Mouse (Mus musculus): Measurements from ENCODE around the gene Med1.
"Not testable (repeated sequence)": the region's sequence is repeated elsewhere in the genome, so short reads cannot be mapped to it uniquely, and the experiment has no call there.

Gene Med1

DNA sequence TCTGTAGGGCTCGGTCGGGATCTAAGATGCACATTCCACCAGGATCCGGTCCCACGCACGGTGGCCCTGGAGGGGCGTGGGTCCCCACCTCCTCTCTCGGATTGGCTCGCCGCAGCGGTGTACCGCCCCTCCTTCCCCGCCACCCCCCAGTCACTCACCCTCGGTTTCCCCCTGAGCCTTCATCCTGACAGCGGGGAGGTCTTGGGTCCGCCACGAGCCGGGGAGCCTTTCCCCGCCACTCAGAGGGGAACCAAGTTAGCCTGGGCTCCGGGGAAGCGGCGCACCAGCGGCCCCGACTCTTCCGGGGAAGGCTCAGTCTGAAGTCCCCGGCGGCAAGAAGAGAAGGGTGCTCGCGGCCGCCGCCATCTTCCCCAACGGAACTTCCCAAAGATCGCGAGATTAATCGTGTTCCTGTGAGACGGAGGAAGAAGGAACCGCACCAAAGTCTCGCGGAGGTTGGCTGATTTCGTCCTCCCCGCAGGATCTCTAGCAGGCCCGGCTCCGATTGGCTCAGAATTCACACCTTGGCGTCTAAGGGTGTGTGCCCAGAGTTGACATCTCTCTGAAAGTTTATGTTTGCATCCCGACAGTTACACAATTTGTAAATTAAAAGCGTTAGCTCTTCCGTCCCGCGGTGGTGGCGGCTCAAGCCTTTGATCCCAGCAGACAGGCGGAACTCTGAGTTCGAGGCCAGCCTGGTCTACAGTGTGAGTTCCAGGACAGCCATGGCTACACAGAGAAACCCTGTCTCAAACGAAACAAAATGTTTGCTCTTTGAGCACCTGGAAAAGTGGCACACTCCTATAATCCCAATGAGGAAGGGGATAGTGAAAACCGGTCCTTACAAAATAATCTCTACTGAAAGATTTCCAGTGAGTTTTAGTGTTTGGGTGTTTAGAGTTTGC lies at the start of gene Med1:
Gene Med1, minus strand, starts transcription at position 393 of the 905 bp plus-strand sequence.
- DNase-seq (ENCODE audit: low spot score in 2 of 2): peak; percentile 91 to 93

DNA sequence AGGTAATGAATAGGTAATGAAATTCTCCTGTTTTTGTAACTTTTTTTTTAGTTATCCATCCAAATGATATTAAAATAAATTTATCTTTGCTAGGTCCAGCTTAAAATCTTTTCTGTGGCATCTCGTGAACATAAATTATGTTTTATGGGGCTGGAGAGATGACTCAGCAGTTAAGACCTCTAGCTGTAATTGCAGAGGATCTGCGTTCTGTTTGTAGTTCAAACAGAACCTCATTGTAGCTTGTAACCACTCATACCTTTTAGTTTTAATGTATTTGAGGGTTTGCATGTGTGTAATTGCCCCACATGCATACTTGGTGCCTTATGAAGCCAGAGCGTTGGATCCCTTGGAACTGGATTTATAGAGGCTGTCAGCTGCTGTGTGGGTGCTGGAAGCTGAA lies 45.9 kb upstream of the Med1 start:
- no peak for DNase-seq (ENCODE audit: low spot score in 2 of 2)

DNA sequence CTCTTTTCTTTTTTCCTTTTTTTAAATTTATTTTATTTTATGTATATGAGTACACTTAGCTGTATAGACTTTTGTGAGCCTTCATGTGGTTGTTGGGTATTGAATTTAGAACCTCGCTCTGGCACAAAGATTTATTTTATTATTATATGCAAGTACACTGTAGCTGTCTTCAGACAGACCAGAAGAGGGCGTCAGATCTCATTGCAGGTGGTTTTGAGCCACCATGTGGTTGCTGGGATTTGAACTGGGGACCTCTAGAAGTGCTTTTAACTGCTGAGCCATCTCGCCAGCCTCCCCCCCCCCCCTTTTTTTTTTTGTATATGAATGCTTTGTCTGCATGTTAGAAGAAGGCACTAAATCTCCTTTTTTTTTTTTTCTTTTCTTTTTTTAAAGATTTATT lies 45.3 kb upstream of the Med1 start:
- DNase-seq (ENCODE audit: low spot score in 2 of 2): no peak

DNA sequence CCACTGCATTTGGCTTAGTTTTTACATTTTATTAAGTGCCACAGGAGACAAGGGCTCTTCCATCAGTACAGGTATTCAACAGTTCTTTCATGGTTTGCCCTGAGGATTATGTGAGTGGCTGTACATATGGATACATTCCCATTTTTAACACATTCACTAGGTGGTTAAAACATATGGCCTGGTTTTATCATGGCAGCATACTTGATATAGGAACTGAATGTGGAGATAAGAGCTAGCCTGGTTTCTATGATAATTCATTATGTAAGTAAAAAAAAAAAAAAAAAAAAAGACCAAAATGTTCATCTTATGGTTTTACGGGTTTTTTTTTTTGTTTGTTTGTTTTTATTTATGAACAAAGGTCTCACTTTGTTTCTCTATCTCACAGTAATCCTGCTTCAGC lies 33.3 kb upstream of the Med1 start:
- DNase-seq (ENCODE audit: low spot score in 2 of 2): no peak

DNA sequence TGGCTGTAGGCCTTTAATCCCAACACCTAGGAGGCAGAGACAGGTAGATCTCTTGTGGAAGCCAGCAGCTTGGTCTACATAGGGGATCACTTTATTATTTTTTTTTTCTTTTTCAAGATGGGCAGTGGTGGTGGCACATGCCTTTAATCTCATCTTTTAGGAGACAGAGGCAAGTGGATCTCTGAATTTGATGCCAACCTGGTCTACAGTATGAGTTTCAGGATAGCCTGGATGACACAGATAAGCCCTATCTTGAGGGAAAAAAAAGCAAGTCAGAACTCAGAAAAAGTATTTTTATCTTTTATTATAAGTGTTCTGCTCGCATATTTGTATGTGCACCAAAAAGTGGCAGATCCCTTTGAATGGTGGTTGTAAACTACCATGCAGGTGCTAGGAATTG lies 20.2 kb upstream of the Med1 start:
- no peak for DNase-seq (ENCODE audit: low spot score in 2 of 2)

DNA sequence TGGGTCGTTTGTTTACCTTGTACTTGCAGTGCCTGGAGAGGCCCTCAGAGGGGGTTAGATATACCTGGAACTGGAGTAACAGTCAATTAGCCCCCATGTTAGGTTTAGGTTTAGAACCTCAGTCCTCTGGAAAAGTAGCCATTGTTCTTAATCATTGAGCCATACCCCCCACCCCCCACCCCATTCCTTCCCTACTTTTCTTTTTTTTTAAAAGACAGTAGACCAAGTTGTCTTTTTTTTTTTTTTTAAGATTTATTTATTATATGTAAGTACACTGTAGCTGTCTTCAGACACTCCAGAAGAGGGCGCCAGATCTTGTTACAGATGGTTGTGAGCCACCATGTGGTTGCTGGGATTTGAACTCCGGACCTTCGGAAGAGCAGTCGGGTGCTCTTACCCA lies 16.6 kb upstream of the Med1 start:
- DNase-seq (ENCODE audit: low spot score in 2 of 2): not testable (repeated sequence)

DNA sequence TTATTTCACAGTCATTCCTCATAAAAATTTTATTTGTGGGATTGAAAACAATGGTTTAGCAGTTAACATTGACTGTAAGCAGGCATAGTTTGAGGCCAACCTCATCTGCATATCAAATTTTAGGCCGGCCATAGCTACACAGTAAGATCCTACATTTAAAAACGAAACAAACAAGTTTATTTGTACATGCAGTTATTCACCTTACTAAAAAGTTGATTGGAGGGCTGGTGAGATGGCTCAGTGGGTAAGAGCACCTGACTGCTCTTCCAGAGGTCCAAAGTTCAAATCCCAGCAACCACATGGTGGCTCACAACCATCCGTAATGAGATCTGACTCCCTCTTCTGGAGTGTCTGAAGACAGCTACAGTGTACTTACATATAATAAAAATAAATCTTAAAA lies 13.2 kb upstream of the Med1 start:
- DNase-seq (ENCODE audit: low spot score in 2 of 2): not testable (repeated sequence)

DNA sequence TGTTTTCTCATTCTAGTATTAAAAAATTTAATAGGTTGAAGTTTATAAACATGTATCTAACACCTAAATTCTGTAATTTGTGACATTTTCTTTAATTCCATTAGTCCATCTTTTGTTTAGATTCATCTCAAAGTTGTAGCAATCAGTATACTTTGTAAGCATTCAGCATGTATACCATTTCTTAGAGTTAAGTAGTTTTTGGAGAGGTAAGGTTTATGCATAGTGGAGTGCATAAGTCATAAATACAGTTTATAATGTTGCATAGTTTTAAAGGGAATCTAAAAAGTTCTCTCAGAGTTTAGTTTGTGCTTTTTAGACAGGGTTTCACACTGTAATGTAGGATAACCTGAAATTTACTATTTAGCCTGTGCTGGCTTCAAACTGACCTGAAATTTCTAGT lies 12.4 kb upstream of the Med1 start:
- DNase-seq (ENCODE audit: low spot score in 2 of 2): no peak

DNA sequence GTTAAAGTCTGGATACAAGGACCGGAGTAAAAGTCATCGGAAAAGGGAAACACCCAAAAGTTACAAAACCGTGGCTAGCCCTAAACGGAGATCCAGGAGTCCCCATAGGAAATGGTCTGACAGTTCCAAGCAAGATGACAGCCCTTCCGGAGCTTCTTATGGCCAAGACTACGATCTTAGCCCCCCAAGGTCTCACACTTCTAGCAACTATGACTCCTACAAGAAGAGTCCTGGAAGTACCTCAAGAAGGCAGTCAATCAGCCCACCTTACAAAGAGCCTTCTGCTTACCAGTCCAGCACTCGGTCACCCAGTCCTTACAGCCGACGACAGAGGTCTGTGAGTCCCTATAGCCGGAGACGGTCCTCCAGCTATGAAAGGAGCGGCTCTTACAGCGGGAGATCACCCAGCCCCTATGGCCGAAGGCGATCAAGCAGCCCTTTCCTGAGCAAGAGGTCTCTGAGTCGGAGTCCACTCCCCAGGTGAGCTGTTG lies 10.9 kb upstream of the Med1 start:
- peak in 1 of 2 experiments; percentile 13 for DNase-seq (ENCODE audit: low spot score in 2 of 2)

DNA sequence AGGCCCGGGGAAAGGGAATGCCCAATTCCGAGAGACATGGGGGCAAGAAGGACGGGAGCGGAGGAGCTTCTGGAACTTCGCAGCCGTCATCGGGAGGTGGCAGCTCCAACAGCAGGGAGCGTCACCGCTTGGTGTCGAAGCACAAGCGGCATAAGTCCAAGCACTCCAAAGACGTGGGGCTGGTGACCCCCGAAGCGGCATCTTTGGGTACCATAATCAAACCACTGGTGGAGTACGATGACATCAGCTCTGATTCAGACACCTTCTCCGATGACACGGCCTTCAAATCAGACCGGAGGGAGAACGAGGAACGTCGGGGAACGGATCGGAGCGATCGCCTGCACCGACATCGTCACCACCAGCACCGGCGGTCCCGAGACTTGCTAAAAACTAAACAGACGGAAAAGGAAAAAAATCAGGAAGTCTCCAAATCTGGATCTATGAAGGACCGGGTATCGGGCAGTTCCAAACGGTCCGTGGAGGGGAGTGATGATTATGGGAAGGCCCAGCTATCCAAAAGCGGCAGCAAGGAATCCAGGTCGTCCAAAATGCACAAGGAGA lies 10.3 kb upstream of the Med1 start:
- DNase-seq (ENCODE audit: low spot score in 2 of 2): peak; percentile 43 to 59

DNA sequence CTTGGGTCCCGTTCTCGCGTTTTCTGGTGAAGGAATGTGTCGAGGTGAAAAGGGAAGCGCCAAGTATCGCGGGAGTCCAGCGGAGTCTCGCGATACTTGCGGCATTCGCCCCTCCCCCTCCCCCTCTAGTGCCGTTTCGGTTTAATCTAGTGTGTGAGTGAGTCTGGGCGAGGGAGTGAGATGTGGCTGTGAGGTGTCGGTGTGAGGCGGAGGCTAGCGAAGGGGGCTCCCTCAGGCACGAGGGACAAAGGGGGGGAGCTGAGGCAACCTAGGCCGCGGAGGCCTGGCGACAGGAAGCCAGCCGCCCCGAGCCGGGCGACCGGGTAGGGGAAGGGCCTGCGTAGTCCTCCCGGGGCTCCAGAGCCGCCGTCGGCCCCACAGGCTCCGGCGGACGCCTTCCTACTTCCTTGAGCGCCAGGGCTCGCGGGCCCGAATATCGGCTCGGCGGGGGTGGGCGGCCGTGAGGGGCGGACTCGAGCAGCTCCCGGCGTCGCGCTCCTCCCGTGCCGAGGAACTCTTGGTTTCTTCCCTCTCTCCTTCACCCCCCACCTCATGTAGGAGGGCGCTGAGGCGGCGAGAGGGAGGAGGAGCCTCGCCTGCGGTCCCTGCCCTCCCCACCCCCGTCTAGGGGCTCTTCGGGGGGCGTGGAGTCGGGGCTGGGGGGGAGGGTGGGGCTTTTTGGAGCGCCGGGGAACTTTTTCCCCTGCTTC lies 9.7 kb upstream of the Med1 start, which contains the start of gene Cdk12:
Gene Cdk12, plus strand, starts transcription at position 419 of the 710 bp plus-strand sequence.
- peak; percentile 90 to 96 for DNase-seq (ENCODE audit: low spot score in 2 of 2)

DNA sequence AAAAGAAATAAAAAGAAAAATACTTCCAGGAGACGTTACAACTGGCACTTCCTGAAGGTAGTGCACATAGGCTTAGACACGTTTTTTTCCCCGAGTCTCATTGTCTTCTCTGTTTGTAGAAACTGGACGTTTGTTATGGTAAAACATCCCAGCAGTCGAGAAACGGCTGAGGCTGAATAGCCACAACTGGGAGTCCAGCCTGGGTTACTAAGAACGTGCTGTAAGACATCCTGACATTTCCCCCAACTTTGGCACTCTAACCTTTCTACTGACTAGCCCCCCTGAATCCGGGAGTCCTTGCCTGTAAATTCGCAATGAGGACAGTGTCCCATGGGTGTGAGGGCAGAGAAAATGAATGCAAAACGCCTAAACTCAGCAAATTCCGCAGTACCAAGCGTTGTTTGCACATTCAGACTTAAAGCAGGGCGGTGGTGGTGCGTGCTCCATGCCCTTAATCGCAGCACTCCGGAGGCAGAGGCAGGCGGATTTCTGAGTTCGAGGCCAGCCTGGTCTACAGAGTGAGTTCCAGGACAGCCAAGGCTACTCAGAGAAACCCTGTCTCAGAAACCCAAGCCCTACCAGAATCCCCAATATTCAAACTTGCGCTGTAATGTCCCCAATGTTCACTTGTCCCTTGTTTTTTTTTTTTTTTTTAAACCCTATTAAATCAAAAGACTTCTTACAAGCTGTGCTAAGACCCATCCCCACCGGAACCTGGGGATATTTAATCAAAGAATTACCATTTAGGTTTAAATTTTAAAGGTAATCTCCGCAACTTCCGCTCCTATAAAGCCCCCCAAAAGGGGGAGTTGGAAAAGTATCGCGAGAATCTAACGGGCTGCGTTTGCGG lies 8.9 kb upstream of the Med1 start:
- DNase-seq (ENCODE audit: low spot score in 2 of 2): peak; percentile 9 to 20

DNA sequence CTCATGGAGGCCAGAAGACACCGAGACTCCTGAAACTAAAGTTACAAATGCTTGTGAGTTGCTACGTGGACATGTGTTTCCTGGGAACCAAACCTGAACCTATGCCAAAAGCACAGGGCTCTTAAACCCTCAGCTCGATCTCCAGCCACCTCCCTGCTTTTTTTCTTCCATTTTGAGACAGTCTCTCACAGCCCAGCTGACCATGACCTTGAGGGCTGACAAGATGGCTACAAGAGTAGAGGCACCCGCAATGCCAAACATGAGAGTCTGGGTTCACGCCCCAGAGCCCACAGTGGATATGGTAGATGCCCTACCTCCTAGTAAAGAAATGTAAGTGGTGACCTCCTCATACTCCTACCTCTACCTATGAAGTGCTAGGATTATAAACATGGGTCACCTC lies 2.3 kb downstream of the Med1 start:
- no peak for DNase-seq (ENCODE audit: low spot score in 2 of 2)

DNA sequence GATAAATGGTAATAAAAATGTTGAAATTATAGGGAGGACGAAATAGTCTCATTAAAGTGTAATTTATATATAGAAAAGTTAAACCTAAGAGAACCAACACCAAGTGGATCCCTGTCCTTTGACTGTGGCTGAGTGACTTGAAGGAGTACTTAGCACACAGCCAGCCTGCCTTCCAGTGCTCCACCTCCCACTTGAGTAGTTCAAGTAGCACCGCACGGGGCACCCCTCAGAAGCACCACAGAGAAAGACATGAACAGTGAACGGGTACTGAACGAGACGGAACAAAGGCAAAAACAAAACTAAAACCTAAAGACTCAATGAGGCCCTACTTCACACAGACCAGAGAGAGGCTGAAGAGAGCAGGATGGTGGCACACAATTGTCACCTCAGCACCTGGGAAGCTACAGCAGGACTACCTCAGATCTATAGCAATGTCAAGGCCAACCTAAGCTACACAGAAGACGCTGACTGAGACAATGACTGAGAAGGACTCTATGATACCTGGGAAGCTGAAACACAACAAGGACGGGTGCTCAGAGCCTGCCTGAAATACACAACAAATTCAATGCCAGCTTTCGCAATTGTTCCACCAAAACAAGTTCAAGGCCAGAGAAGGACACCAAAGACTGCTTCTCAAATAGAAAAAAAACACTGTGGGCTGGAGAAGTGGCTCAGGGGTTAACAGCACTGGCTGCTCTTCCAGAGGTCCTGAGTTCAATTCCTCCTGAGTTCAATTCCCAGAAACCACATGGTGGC lies 5.3 kb downstream of the Med1 start:
- DNase-seq (ENCODE audit: low spot score in 2 of 2): no peak

DNA sequence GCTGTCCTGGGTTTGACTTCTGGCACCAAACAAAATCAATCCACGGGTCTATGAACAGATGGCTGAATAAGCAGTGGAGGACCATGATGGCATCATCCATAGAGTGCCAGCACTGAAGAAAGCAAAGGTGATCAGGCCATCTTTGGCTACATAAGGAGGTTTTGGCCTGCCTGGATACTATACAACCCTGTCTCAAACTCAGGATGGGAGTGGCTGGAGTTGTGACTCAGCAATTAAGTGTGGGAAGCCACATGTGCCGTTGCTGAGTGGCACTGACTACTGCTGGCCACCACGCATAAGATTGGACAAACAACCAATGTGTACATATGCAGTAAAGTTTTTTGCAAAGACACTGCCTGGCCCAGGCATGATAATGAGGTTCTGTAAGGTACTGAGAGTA lies 10.9 kb downstream of the Med1 start:
- DNase-seq (ENCODE audit: low spot score in 2 of 2): not testable (repeated sequence)

DNA sequence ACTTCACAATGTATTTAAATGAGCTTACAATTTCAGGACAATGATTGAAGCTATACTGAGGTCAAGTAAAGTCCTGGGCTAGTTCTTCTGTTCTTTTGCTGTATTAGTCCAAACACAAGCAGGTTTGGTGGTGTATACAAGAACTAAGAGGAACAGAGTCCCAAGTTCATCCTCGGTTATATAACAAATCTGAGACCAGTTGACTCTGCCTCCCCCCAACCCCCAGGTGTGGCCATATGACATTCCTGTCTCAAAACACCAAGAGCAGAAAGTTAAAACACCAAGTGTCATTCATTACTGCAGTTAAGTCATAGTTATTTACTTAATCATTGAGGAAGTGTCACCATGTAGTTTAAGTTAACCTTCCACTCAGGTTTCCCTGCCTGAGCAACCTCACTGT lies 24.7 kb downstream of the Med1 start:
- no peak for DNase-seq (ENCODE audit: low spot score in 2 of 2)

DNA sequence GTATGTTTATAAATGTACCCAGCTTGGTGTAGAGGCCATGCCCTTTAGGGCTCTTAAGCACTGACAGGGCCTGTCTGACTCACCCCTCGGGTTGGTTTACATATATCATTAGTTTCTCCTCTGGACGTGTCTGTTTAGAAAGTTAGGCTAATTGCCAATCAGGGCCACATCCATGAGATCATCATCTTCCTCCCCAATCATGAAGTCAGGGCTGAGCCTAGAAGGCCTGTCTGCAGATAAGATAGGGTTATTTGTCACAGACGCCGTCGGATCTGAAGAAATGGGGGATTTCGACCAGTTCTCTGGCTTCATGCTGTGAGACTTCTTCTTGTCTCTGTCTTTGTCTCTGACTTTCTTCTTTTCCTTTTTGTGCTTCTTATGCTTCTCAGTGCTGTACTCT lies 38.0 kb downstream of the Med1 start:
- DNase-seq (ENCODE audit: low spot score in 2 of 2): no peak

DNA sequence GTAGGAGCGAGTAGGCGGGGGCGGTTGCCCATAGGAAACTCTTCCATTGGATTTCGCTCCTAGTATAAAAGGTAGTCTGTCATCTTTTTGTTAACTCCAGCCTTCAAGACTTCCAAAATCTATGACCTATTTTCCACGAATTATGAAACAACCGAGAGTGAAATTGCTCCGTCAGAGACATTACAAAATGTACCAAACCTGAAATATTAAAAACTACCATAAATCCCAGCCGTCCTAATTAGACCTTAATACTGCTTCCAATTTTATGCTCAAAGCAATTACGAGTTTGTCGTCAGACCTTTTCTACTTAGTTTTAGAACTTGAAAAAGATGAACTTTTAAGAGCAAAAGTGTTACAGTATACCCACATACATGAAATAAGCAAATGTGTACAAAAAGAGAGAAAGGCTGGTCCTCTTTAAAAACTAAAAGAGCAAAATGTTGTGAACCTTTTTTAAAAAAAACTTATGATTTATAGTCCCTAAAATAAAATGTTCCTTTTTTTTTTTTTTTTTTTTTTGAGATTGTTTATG lies 42.4 kb downstream of the Med1 start:
- no peak for DNase-seq (ENCODE audit: low spot score in 2 of 2)

DNA sequence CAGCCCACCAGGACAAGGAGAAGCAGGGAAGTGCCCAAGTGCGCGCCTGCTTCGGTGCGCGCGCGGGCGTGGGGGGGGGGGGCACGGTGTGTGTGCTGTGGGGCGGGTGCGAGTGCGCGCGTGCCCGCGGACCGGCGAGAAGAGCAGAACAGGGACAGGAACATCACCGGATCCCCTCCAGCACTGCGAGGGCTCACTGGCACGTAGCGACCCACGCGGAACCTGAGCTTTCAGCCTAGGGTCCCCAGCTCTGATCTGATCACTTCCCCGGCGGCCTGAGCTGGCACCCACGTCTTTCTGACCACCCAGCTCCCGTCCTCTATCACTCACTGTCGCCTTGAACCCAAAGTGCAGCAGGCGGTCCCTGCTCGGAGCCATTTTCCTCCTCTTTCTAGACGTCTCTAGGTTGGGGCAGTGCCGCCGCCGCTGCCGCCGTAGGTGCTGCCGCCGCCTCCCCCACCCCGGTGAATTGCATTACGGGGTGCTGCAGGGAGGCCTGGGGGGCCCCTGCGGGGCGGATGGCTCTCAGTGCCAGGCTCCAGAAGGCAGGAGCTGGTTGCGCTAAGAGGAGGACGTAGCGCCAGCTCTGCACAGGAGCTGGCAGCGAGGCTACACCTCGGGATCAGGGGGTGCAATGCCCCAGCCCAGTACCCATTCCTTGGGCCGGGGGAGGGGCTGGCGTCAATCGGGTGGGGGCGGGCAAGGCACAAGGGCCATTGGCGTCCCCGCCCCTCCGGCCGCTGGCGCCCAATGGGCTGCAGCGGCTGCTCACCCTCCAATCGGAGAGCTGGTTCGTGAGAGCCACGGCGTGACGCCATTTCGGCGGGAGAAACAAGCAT lies 43.1 kb downstream of the Med1 start, which contains the start of gene Fbxl20:
Gene Fbxl20, minus strand, starts transcription at position 618 of the 839 bp plus-strand sequence.
- DNase-seq (ENCODE audit: low spot score in 2 of 2): peak; percentile 89 to 91
